Mouse (Mus musculus) ES-E14 (cell line): ENCODE measurements at regions not wholly inside any gene's neighbourhood (a gene's known extent, or its start where the extent isn't known, plus 50 kb on each side); places are given as distances from the start of the nearest gene placed in this dataset.

Source experiments
- CHD2 ChIP-seq: IDR thresholded peaks from 2 replicates; pipeline ENCODE4 v1.6.1; 2014; ENCODE audit warnings: mild to moderate bottlenecking, low read depth, low read length, inconsistent platforms
- HCFC1 ChIP-seq: IDR thresholded peaks from 2 replicates; pipeline ENCODE4 v1.6.1; 2012; ENCODE audit warnings: low read length, inconsistent platforms, borderline replicate concordance; ENCODE audit not compliant: insufficient read depth

DNA sequence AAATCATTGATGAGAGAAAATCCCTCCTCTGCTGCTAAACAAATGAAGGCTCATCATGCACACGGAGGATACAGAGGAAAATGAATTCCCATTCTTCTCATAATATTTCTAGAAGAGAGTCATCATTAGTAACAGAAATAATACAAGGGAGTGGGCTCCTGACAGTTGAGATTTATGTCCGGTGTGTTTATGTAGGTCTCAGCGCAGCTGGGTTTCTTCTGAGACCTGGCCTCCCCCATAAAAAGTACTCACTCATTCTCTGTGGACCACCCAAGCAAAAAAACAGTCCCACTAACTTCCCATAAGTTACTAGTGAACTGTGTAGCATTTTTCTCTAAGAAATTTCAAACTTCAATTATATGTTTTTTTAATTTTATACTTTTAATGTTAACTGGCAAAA lies 792.7 kb upstream of the Map3k7 start:
- no peak for TF ChIP-seq HCFC1
- no peak for TF ChIP-seq CHD2
